Mouse (Mus musculus) neural tube, embryonic 13.5 days (tissue): ENCODE measurements around the gene Vmn1r232. TPM values are rescaled to one million over a fixed set of nuclear protein-coding genes. Genes with fewer than 3 reads are reported as not detected.
A peak's percentile ranks its signal among the peaks of the same experiment; 100 is the strongest.

Experiments used
- ATAC-seq: fragments of 200-750 bp; cut with Nextera tagmentation; 2 replicates; pipeline ENCODE4 v1.8.0; 2017; ENCODE audit warnings: low read depth, mild to moderate bottlenecking, moderate TSS enrichment, moderate library complexity
- H3K27ac ChIP-seq: fragments of 300-500 bp; sonication (generic); replicated peaks from 2 replicates; pipeline ENCODE4 v1.5.1; 2015; ENCODE audit warnings: moderate library complexity, mild to moderate bottlenecking, inconsistent platforms
- H3K27me3 ChIP-seq: fragments of 300-500 bp; sonication (generic); 2 replicates; pipeline ENCODE4 v1.6.1; 2015; ENCODE audit warnings: mild to moderate bottlenecking, inconsistent platforms
- H3K36me3 ChIP-seq: fragments of 300-500 bp; sonication (generic); 2 replicates; pipeline ENCODE4 v1.6.1; 2015; ENCODE audit warnings: mild to moderate bottlenecking, inconsistent platforms
- H3K4me1 ChIP-seq: fragments of 300-500 bp; sonication (generic); replicated peaks from 2 replicates; pipeline ENCODE4 v1.6.1; 2015; ENCODE audit warnings: inconsistent platforms
- H3K4me2 ChIP-seq: fragments of 300-500 bp; sonication (generic); 2 replicates; pipeline ENCODE4 v1.6.1; 2015; ENCODE audit warnings: inconsistent platforms, mild to moderate bottlenecking, moderate library complexity
- H3K4me3 ChIP-seq: fragments of 300-500 bp; sonication (generic); 2 replicates; pipeline ENCODE4 v1.5.1; 2015; ENCODE audit warnings: mild to moderate bottlenecking, inconsistent platforms
- H3K9ac ChIP-seq: fragments of 300-500 bp; sonication (generic); 2 replicates; pipeline ENCODE4 v1.6.1; 2015; ENCODE audit warnings: moderate library complexity, mild to moderate bottlenecking, inconsistent platforms
- H3K9me3 ChIP-seq: fragments of 300-500 bp; sonication (generic); 2 replicates; pipeline ENCODE4 v1.6.1; 2016; ENCODE audit warnings: inconsistent platforms
- WGBS: fragments of 180-500 bp; shearing (Covaris S2); methylation state at CpG from one replicate; pipeline ENCODE4 v1.1.7; 2015; 5-methylcytosine and 5-hydroxymethylcytosine counted together
- polyA plus RNA-seq: library from polyadenylated mRNA; unstranded; fragments of >200 nt; fragmentation: Nextera tagmentation; extraction: Ambion mirVana; gene quantifications from 2 replicates; pipeline ENCODE4 v1.2.1, GENCODE M21; 2015

The Vmn1r232 gene
- polyA plus RNA-seq = not detected in 2 replicates

- no peak for ATAC-seq
- H3K9me3 ChIP-seq = no peaks in the 10 kb centered on the region
- H3K36me3 ChIP-seq = no peaks in the 10 kb centered on the region
- no peaks in the 10 kb centered on the region for H3K27me3 ChIP-seq
- no peak within 1 kb of the TSS for H3K9ac ChIP-seq
- WGBS = 55% methylated on average over 1 of the region's 1 CpGs
- no peak within 1 kb of the TSS for H3K27ac ChIP-seq
- no peaks in the 10 kb centered on the region for H3K4me1 ChIP-seq
- no peak within 1 kb of the TSS for H3K4me2 ChIP-seq
- no peak within 1 kb of the TSS for H3K4me3 ChIP-seq
Measured at GRCm38 (mm10) chr17:20919614-20920013, at the start of gene Vmn1r232. Vmn1r232 (minus strand) TSS chr17:20919714.

DNA sequence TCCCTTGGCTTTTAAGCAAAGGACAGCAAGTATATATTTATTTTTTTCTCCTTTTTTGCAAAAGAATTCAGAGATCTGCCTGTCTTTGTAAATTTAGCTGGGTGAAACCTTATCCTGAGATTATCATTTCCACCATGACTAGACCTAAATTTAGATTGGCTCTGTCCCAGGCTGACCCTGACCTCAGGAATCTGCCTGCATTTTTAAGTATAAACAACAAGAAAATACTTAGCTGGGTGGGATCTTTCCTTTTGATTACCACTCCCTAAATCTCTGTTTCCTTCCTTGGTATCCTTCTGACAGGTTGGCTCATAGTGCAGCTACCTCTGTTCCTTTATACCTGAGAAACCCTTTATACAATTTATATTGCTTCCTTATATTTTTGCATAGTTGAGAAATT lies 47.2 kb upstream of the Vmn1r232 start:
- Histone ChIP-seq H3K9ac (no peak overlapping the region), H3K27me3 (no peaks in the 10 kb centered on the region), H3K9me3 (no peaks in the 10 kb centered on the region), H3K27ac (no peak overlapping the region), H3K4me1 (no peaks in the 10 kb centered on the region), H3K36me3 (peaks cover 89% of the 10 kb centered on the region), H3K4me3 (no peak overlapping the region), H3K4me2 (no peak overlapping the region)
- ATAC-seq = no peak

DNA sequence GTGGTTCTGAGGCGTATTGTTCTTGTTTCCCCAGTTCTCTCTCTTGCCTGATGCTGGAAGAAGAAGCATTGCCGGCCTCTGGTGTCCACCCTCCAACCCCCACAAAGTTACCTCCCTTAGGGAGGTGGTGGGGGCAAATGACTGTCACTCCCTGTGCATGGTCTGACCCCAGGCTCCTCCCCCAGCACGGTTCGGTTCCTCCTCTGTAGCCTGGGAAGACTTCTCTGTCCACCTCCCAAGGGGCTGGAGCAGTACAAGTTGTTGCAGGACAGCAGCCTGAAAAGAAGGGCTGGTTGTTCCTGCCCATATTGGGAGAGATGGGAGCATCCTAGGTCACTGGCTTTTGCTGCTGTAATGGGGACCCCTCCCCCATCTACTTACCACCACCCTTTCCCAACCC lies 45.9 kb upstream of the Vmn1r232 start:
- WGBS = 88% methylated on average over 4 of the region's 4 CpGs
- H3K9me3 ChIP-seq = no peaks in the 10 kb centered on the region
- no peak overlapping the region for H3K4me3 ChIP-seq
- peaks cover 97% of the 10 kb centered on the region for H3K36me3 ChIP-seq
- no peak overlapping the region for H3K4me2 ChIP-seq
- no peaks in the 10 kb centered on the region for H3K27me3 ChIP-seq
- no peak overlapping the region for H3K27ac ChIP-seq
- no peaks in the 10 kb centered on the region for H3K4me1 ChIP-seq
- no peak overlapping the region for H3K9ac ChIP-seq
- ATAC-seq = no peak

GRCm38 (mm10) chr17:20960386-20960785 lies 40.9 kb upstream of the Vmn1r232 start:
- WGBS = 95% methylated on average over 5 of the region's 5 CpGs
- Histone ChIP-seq H3K27ac (no peak overlapping the region), H3K27me3 (no peaks in the 10 kb centered on the region), H3K9me3 (no peaks in the 10 kb centered on the region), H3K9ac (no peak overlapping the region), H3K4me3 (no peak overlapping the region), H3K4me1 (no peaks in the 10 kb centered on the region), H3K36me3 (peaks cover 100% of the 10 kb centered on the region), H3K4me2 (no peak overlapping the region)
- ATAC-seq = no peak

DNA sequence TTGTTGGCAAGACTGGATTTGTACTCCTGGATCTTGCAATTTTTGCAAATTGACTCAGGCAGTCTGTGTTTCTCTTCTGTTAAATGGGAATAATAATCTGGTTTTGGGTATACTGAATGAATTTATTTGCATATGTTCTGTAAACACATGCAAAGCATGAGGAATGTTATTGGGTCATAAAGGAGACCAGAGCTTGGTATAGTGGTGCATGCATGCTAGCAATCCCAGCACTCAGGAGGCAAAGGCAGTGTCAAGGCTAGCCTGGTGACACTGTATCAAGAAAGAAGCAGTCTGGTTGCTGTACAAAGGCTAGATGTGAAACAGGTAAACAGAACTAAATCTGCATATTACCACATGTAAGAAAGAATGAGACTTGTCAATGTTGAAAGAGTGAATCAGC lies 27.1 kb upstream of the Vmn1r232 start:
- Histone ChIP-seq H3K4me1 (peaks cover 50% of the 10 kb centered on the region), H3K9ac (peak overlapping the region; percentile 83), H3K27me3 (no peaks in the 10 kb centered on the region), H3K36me3 (peaks cover 4% of the 10 kb centered on the region), H3K4me2 (peak overlapping the region; percentile 87), H3K4me3 (peak overlapping the region; percentile 65), H3K27ac (peak overlapping the region; percentile 97), H3K9me3 (no peaks in the 10 kb centered on the region)
- no peak for ATAC-seq

GRCm38 (mm10) chr17:20946026-20946565 lies 26.6 kb upstream of the Vmn1r232 start:
- Histone ChIP-seq H3K4me3 (peak overlapping the region; percentile 65), H3K4me2 (peak overlapping the region; percentile 87), H3K9ac (peak overlapping the region; percentile 83), H3K9me3 (no peaks in the 10 kb centered on the region), H3K27ac (peak overlapping the region; percentile 97), H3K27me3 (no peaks in the 10 kb centered on the region), H3K4me1 (peaks cover 50% of the 10 kb centered on the region), H3K36me3 (peaks cover under 1% of the 10 kb centered on the region; the same call in 1 of the 2 replicates)
- 0 out of 2 replicates have a peak, but pooled peaks have one; percentile 1 for ATAC-seq
- WGBS = 1% methylated on average over 13 of the region's 13 CpGs

DNA sequence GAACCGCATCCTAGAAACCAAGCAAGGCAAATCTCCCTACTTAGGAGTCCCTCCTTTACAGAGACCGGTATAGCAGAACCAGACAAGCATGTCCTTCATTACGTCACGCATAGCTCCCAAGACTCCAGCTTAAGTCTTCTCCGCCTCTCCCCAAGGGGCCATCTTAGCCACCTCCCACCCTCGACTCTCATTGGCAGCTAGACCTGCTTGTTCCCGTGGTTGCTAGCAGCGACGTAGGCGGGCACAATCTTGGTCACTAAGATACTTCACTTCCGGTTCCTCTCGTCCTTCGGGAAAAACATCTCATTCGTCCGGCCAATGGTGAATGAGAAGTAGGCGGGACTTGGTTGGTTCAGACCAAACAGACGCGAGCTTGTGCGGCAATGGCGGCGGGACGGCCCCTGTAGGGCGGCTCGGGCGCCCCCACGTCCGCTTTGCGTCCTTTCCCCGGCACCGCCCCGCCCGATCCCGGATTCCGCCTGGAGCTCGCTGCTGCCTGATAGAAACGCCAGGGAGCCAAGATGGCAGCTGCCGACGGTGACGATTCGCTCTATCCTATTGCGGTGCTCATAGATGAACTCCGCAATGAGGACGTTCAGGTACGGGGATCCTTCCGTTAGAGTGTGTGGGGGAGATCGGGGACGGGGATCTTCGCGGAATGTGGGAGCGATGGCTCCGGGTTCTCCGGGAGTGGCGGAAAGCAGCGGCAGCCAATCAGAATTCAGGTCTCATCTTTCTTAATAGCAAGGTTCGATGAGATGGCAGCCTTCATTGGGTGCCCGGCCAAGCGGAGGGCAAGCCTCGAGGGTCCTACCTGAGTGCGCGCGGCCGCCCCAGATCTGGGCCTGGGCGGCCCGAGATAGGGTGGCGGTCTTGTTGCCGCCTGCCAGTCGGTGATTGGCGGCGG lies 25.7 kb upstream of the Vmn1r232 start, which contains the start of gene Ppp2r1a:
Gene Ppp2r1a (plus strand): TSS at position 327 of the 907 bp plus-strand sequence.
- peak; percentile 98 for ATAC-seq
- no peaks in the 10 kb centered on the region for H3K27me3 ChIP-seq
- H3K4me1 ChIP-seq = peaks cover 49% of the 10 kb centered on the region
- WGBS = under 1% methylated on average over 69 of the region's 69 CpGs
- H3K4me2 ChIP-seq = peak within 1 kb of the TSS; percentile 87
- peak within 1 kb of the TSS; percentile 65 for H3K4me3 ChIP-seq
- peak within 1 kb of the TSS; percentile 83 for H3K9ac ChIP-seq
- peak within 1 kb of the TSS; percentile 97 for H3K27ac ChIP-seq
- no peaks in the 10 kb centered on the region for H3K36me3 ChIP-seq
- no peaks in the 10 kb centered on the region for H3K9me3 ChIP-seq

GRCm38 (mm10) chr17:20944226-20944625 lies 24.7 kb upstream of the Vmn1r232 start:
- Histone ChIP-seq H3K27ac (peak overlapping the region; percentile 95), H3K4me2 (peak overlapping the region; percentile 64), H3K27me3 (no peaks in the 10 kb centered on the region), H3K36me3 (no peaks in the 10 kb centered on the region), H3K4me3 (peak overlapping the region; percentile 65), H3K4me1 (peaks cover 39% of the 10 kb centered on the region), H3K9me3 (no peaks in the 10 kb centered on the region), H3K9ac (peak overlapping the region; percentile 72)
- 46% methylated on average over 3 of the region's 3 CpGs for WGBS
- peak; percentile 3 for ATAC-seq

DNA sequence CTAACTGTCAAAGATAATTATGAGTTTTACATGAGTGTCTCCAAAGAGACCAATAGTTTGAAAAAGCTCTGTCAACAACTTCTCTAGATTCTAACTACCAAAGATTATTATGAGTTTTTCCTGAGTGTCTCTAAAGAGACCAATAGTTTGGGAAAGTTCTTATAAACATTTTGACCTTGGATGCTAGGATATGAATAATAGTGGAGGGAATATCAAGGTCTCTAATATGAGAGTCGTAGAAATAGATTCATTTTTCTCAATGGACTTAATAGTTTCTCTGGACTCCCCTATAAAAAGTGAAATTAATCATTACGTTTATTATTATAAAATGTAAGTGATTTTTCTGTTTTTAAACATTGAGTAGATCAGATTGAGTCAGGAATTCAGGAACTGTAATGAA lies 14.5 kb downstream of the Vmn1r232 start, which contains the start of gene Vmn1r231:
Gene Vmn1r231 (minus strand): TSS at position 101 of the 400 bp plus-strand sequence.
- peaks cover 4% of the 10 kb centered on the region; the same call in 1 of the 2 replicates for H3K9me3 ChIP-seq
- H3K36me3 ChIP-seq = no peaks in the 10 kb centered on the region
- 71% methylated on average over 2 of the region's 2 CpGs for WGBS
- H3K4me3 ChIP-seq = no peak within 1 kb of the TSS
- H3K9ac ChIP-seq = no peak within 1 kb of the TSS
- H3K27ac ChIP-seq = no peak within 1 kb of the TSS
- no peaks in the 10 kb centered on the region for H3K27me3 ChIP-seq
- no peaks in the 10 kb centered on the region for H3K4me1 ChIP-seq
- H3K4me2 ChIP-seq = no peak within 1 kb of the TSS
- ATAC-seq = no peak

Other genes with a start within 250 kb of the Vmn1r232 start
- gene Vmn1r226, start 236.9 kb downstream of the Vmn1r232 start, polyA plus RNA-seq = not detected in 2 replicates
- gene Vmn1r227, start 189.9 kb downstream of the Vmn1r232 start, polyA plus RNA-seq = not detected in 2 replicates
- not detected in 2 replicates for gene Vmn1r228, start 133.6 kb downstream of the Vmn1r232 start, polyA plus RNA-seq
- not detected in 2 replicates for gene Vmn1r229, start 108.2 kb downstream of the Vmn1r232 start, polyA plus RNA-seq
- gene Vmn1r230, start 79.3 kb downstream of the Vmn1r232 start, polyA plus RNA-seq = not detected in 2 replicates
- gene Vmn1r231, start 14.6 kb downstream of the Vmn1r232 start, polyA plus RNA-seq = not detected in 2 replicates
- gene Ppp2r1a, start 25.6 kb upstream of the Vmn1r232 start, polyA plus RNA-seq = 664 and 692 TPM in 2 replicates
- gene Vmn1r233, start 76.8 kb upstream of the Vmn1r232 start, polyA plus RNA-seq = not detected in 2 replicates
- 14.5 and 16.7 TPM in 2 replicates for gene Zfp160, start 89.2 kb upstream of the Vmn1r232 start, polyA plus RNA-seq